Mouse (Mus musculus) bone marrow macrophage, adult 2 months (primary cell): ENCODE measurements around the gene Tnfaip8l1.

ENCODE experiments used
- CTCF ChIP-seq: IDR thresholded peaks from 2 replicates; pipeline ENCODE4 v1.5.1; 2012; ENCODE audit warnings: low read depth, mild to moderate bottlenecking, low read length, moderate library complexity
- POLR2A ChIP-seq: IDR thresholded peaks from 2 replicates; pipeline ENCODE4 v1.6.1; 2012; ENCODE audit warnings: mild to moderate bottlenecking, low read depth, low read length, borderline replicate concordance

DNA sequence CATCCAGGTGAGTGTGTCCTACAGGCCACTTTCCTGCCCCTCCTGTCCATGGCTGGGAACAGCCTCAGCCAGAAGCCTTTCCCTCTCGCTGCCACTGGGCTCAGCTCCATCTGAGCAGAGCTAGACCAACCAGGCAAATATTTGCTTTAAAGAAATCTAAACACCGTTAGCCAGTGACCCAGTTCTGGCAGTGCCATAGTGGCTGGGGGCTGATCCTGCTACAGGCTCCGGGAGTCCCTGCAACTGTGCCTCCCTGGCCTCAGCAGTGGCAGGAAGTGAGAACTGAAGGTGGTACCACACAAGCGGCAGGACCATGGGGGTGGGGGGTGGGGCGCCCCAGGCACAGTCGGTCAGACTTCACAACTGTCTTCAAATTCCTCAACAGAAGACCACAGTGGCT, 50.4 kb downstream of the Tnfaip8l1 start:
- no peak for TF ChIP-seq CTCF
- no peak for TF ChIP-seq POLR2A
